Mouse (Mus musculus): ENCODE measurements at regions not wholly inside any gene's neighbourhood (a gene's known extent, or its start where the extent isn't known, plus 50 kb on each side); places are given as distances from the start of the nearest gene placed in this dataset.

DNA sequence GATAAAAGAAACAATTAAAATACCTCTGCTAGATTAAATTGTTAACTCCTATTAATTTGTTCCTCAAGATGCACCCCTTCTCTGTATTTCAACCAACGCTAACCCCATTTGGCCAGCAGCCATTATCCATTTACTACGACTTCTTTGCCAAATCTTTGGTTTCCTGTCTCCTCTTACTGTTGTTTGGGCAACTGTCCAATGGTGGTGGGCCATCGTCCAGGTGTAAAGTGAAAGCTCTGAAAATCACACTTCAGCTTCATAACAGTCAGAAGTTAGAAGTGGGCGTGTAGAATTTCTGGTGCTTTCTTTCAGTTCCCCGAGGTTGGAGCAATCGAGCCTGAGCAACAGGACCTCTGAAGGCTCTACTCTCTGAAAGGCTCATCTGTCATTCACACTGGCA, 66.8 kb upstream of the Zbtb20 start:
- H3K79me2 ChIP-seq (ENCODE audit: control insufficient read depth, insufficient read depth), result no peaks in the 10 kb centered on the region
- H3K4me2 ChIP-seq (ENCODE audit: low read depth), result peak overlapping the region; percentile 12
- H3K4me3 ChIP-seq, result no peak overlapping the region
- TF ChIP-seq POLR2AphosphoS2 (IDR thresholded peaks at IDR 0.05; ENCODE audit: insufficient read length, low read depth) (no peak), POLR2A (IDR thresholded peaks at IDR 0.05; ENCODE audit: insufficient read length, low read depth) (no peak), MYOD1 (IDR thresholded peaks at IDR 0.05; ENCODE audit: control insufficient read depth in 1 of 3, insufficient read length in 2 of 3, low read depth in 2 of 3) (no peak), REST (IDR thresholded peaks at IDR 0.05; ENCODE audit: insufficient read depth, insufficient read length) (no peak), MYOG (IDR thresholded peaks at IDR 0.05; ENCODE audit: control insufficient read depth in 1 of 3, insufficient read depth in 1 of 3, insufficient read length in 2 of 3, low read depth in 2 of 3) (no peak), SRF (IDR thresholded peaks at IDR 0.05; ENCODE audit: control insufficient read depth, insufficient read length, low read depth) (no peak), USF1 (IDR thresholded peaks at IDR 0.05; ENCODE audit: low read depth) (no peak), CEBPB (IDR thresholded peaks at IDR 0.05; ENCODE audit: insufficient read depth, poor library complexity, severe bottlenecking) (no peak), TCF3 (IDR thresholded peaks at IDR 0.05; ENCODE audit: insufficient read length, low read depth) (no peak), TCF12 (IDR thresholded peaks at IDR 0.05; ENCODE audit: insufficient read depth, poor library complexity, severe bottlenecking) (no peak), E2F4 (IDR thresholded peaks at IDR 0.05; ENCODE audit: insufficient read depth) (no peak), MAX (IDR thresholded peaks at IDR 0.05; ENCODE audit: low read depth) (no peak)
- H3ac ChIP-seq (ENCODE audit: control insufficient read depth, insufficient read length), result no peak overlapping the region
- no peaks in the 10 kb centered on the region for H3K36me3 ChIP-seq (ENCODE audit: control insufficient read depth, insufficient read depth)
- no peaks in the 10 kb centered on the region for H3K27me3 ChIP-seq (ENCODE audit: control insufficient read depth, insufficient read depth, insufficient read length)

DNA sequence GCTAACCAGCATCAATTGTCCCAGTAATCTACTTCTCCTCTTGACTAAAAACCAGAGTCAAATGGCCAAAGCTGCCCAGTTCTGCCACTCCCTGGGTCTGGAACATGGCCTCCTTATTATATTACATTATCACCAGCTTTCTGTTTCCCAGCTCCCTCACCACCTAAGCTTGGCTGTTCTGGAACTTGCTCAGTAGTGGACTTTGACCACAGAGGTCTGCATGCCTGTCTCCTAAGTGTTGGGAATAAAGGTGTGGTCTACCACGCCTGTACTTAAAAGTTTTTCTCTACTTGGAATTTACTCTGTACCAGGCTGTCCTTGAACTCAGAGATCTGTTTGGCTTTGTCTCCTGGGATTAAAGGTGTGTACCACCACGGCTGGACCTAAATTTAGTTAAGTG, 68.1 kb upstream of the Zbtb20 start:
- Histone ChIP-seq H3K4me3 (no peak overlapping the region), H3K27me3 (ENCODE audit: control insufficient read depth, insufficient read depth, insufficient read length) (no peaks in the 10 kb centered on the region), H3K79me2 (ENCODE audit: control insufficient read depth, insufficient read depth) (no peaks in the 10 kb centered on the region), H3ac (ENCODE audit: control insufficient read depth, insufficient read length) (no peak overlapping the region), H3K36me3 (ENCODE audit: control insufficient read depth, insufficient read depth) (no peaks in the 10 kb centered on the region), H3K4me2 (ENCODE audit: low read depth) (no peak overlapping the region)
- TF ChIP-seq USF1 (IDR thresholded peaks at IDR 0.05; ENCODE audit: low read depth) (no peak), POLR2A (IDR thresholded peaks at IDR 0.05; ENCODE audit: insufficient read length, low read depth) (no peak), E2F4 (IDR thresholded peaks at IDR 0.05; ENCODE audit: insufficient read depth) (no peak), MAX (IDR thresholded peaks at IDR 0.05; ENCODE audit: low read depth) (no peak), CEBPB (IDR thresholded peaks at IDR 0.05; ENCODE audit: insufficient read depth, poor library complexity, severe bottlenecking) (no peak), MYOG (IDR thresholded peaks at IDR 0.05; ENCODE audit: control insufficient read depth in 1 of 3, insufficient read depth in 1 of 3, insufficient read length in 2 of 3, low read depth in 2 of 3) (no peak), POLR2AphosphoS2 (IDR thresholded peaks at IDR 0.05; ENCODE audit: insufficient read length, low read depth) (no peak), REST (IDR thresholded peaks at IDR 0.05; ENCODE audit: insufficient read depth, insufficient read length) (no peak), TCF12 (IDR thresholded peaks at IDR 0.05; ENCODE audit: insufficient read depth, poor library complexity, severe bottlenecking) (no peak)

DNA sequence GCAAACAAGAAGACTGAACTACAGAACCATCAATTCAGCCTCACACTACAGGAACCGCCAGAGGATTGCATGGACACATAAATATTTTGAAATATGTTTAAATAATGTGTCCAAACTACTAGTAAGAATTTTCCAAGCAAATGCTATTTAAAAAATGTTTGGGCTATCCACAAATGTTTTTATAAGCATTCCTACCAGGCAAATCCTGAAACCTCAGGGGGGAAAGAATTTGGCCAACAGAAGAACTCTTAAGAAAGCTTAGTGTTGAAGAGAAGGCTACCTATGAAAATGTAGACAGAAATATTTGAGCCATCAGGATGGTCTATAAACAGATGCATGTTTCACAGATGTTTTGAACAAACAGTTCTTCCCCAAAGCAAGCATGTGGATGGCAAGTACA, 72.1 kb upstream of the Zbtb20 start:
- Histone ChIP-seq H3K27me3 (ENCODE audit: control insufficient read depth, insufficient read depth, insufficient read length) (no peaks in the 10 kb centered on the region), H3ac (ENCODE audit: control insufficient read depth, insufficient read length) (no peak overlapping the region), H3K4me2 (ENCODE audit: low read depth) (peak overlapping the region; percentile 14), H3K36me3 (ENCODE audit: control insufficient read depth, insufficient read depth) (no peaks in the 10 kb centered on the region), H3K79me2 (ENCODE audit: control insufficient read depth, insufficient read depth) (no peaks in the 10 kb centered on the region), H3K4me3 (no peak overlapping the region)
- no peak for TF ChIP-seq POLR2AphosphoS2 (IDR thresholded peaks at IDR 0.05; ENCODE audit: insufficient read length, low read depth)
- no peak for TF ChIP-seq MAX (IDR thresholded peaks at IDR 0.05; ENCODE audit: low read depth)
- TF ChIP-seq CEBPB (IDR thresholded peaks at IDR 0.05; ENCODE audit: insufficient read depth, poor library complexity, severe bottlenecking), result no peak
- no peak for TF ChIP-seq TCF3 (IDR thresholded peaks at IDR 0.05; ENCODE audit: insufficient read length, low read depth)
- no peak for TF ChIP-seq MYOG (IDR thresholded peaks at IDR 0.05; ENCODE audit: control insufficient read depth in 1 of 3, insufficient read depth in 1 of 3, insufficient read length in 2 of 3, low read depth in 2 of 3)
- TF ChIP-seq E2F4 (IDR thresholded peaks at IDR 0.05; ENCODE audit: insufficient read depth), result no peak

DNA sequence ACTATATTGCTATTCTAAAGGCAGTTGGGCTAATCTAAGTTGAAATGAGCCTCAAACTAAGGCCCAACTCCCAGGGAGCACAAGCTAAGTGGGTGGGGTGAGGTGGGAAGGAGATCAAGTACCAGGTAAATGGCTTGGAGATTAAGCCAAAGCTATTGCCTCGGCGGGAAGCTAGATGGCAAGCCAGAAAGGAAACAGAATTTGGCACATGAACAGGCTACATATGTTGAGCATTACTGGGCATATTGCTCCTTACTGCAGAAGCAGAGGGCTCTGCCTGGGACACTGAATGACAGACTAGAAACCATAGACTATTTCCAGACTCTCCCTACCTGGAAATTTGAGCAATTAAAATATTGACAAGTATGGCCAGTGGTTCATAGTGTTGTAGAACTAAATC, 83.1 kb upstream of the Zbtb20 start:
- Histone ChIP-seq H3K79me2 (ENCODE audit: control insufficient read depth, insufficient read depth) (no peaks in the 10 kb centered on the region), H3ac (ENCODE audit: control insufficient read depth, insufficient read length) (no peak overlapping the region), H3K4me2 (ENCODE audit: low read depth) (no peak overlapping the region), H3K36me3 (ENCODE audit: control insufficient read depth, insufficient read depth) (no peaks in the 10 kb centered on the region), H3K27me3 (ENCODE audit: control insufficient read depth, insufficient read depth, insufficient read length) (no peaks in the 10 kb centered on the region), H3K4me3 (no peak overlapping the region)
- TF ChIP-seq TCF3 (IDR thresholded peaks at IDR 0.05; ENCODE audit: insufficient read length, low read depth), result no peak
- TF ChIP-seq MYOD1 (IDR thresholded peaks at IDR 0.05; ENCODE audit: control insufficient read depth in 1 of 3, insufficient read length in 2 of 3, low read depth in 2 of 3), result no peak

GRCm38 (mm10) chr16:42784712-42785111, 91.0 kb upstream of the Zbtb20 start:
- Histone ChIP-seq H3K79me2 (ENCODE audit: control insufficient read depth, insufficient read depth) (no peaks in the 10 kb centered on the region), H3K27me3 (ENCODE audit: control insufficient read depth, insufficient read depth, insufficient read length) (no peaks in the 10 kb centered on the region), H3ac (ENCODE audit: control insufficient read depth, insufficient read length) (no peak overlapping the region), H3K4me3 (no peak overlapping the region), H3K36me3 (ENCODE audit: control insufficient read depth, insufficient read depth) (no peaks in the 10 kb centered on the region), H3K4me2 (ENCODE audit: low read depth) (no peak overlapping the region)
- TF ChIP-seq MYOD1 (IDR thresholded peaks at IDR 0.05; ENCODE audit: control insufficient read depth in 1 of 3, insufficient read length in 2 of 3, low read depth in 2 of 3) (no peak), MYOG (IDR thresholded peaks at IDR 0.05; ENCODE audit: control insufficient read depth in 1 of 3, insufficient read depth in 1 of 3, insufficient read length in 2 of 3, low read depth in 2 of 3) (no peak), REST (IDR thresholded peaks at IDR 0.05; ENCODE audit: insufficient read depth, insufficient read length) (no peak), TCF12 (IDR thresholded peaks at IDR 0.05; ENCODE audit: insufficient read depth, poor library complexity, severe bottlenecking) (no peak), SRF (IDR thresholded peaks at IDR 0.05; ENCODE audit: control insufficient read depth, insufficient read length, low read depth) (no peak)

All from myocyte (in vitro differentiated cells).